Mouse (Mus musculus) small intestine, adult 2 months (tissue): ENCODE data around the gene Gm21093.
"Not testable (repeated sequence)": the region's sequence is repeated elsewhere in the genome, so short reads cannot be mapped to it uniquely, and the experiment has no call there.

ENCODE experiments used
- CTCF ChIP-seq: fragments of 200-500 bp; IDR thresholded peaks from 2 replicates; pipeline ENCODE4 v1.5.1; 2012; ENCODE audit warnings: low read depth, mild to moderate bottlenecking, control low read depth, inconsistent platforms, low read length, moderate library complexity, mixed read lengths; ENCODE audit not compliant: insufficient replicate concordance, insufficient read length; ENCODE audit errors: extremely low read depth
- POLR2A ChIP-seq: fragments of 200-500 bp; IDR thresholded peaks from 2 replicates; pipeline ENCODE4 v1.6.1; 2012; ENCODE audit warnings: low read depth, mild to moderate bottlenecking, control low read depth, inconsistent platforms, low read length, moderate library complexity

DNA sequence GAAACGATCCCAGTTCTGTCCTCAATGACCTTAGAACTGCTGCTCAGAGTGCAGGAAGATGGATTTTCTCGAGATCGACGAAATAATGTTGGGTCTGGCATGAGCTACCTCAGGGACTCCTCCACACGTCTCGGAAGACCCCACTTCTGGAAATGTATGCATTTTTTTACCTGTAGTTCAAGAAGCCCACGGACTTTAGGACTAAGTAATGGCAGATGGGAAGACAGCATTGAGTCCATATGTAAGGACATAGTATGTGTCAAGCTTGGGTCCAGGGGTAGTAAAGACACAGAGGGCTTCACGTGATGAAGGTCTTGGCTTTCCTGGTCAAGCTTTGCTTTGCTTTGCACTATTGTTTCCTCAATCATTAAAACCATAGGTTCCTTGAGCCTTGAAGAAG lies at the start of gene Gm21093:
- not testable (repeated sequence) for TF ChIP-seq POLR2A, CTCF
